Mouse (Mus musculus): ENCODE measurements around the gene Galnt13. TPM values are rescaled to one million over a fixed set of nuclear protein-coding genes. Genes with fewer than 3 reads are reported as not detected.

Gene Galnt13
- total RNA-seq (2023) = not detected in 4 replicates

GRCm38 (mm10) chr2:54435937-54436735, at the start of gene Galnt13:
Gene Galnt13 (plus strand): TSS chr2:54436317.

All from B cell, adult 62 days (primary cell).